21 mouse cellular contexts compared by ENCODE assay signal in genomic region chr13:32298456-32298855, GRCm38 (mm10). TPM values are rescaled to one million over a fixed set of nuclear protein-coding genes. Genes with fewer than 3 reads are reported as not detected.
DNase-seq lines count a peak whose midpoint lies in the region; ATAC-seq and TF ChIP-seq lines count a peak whose summit lies in the region.
"Had no signal": no experiment of that assay in that cellular context is flagged by ENCODE, and none has a peak within 500 bp of the region (broad histone marks: within the 10 kb centered on the region; RNA-seq: fewer than 3 reads in every experiment).

No protein-coding gene starts in this region.

- 0 out of 2 replicates have a peak, but pooled peaks have one; percentile 30 for ATAC-seq in forebrain, embryonic 13.5 days
- no peak; the same call in 1 of the 2 replicates for ATAC-seq in forebrain, embryonic 11.5 days (replicated peaks; ENCODE audit: low FRiP score)
- 0 out of 2 replicates have a peak, but pooled peaks have one; percentile 47 for ATAC-seq in limb, embryonic 12.5 days (ENCODE audit: insufficient number of reproducible peaks, insufficient read depth, low FRiP score, low TSS enrichment, low read depth)
- ATAC-seq in Patski: peak; percentile 39
- ATAC-seq: intestine, embryonic 15.5 days had no signal

- 7% methylated on average over 1 of the region's 1 CpGs for WGBS in forebrain, embryonic 13.5 days
- 13% methylated on average over 1 of the region's 1 CpGs for WGBS in forebrain, embryonic 11.5 days
- WGBS in limb, embryonic 12.5 days: 11% methylated on average over 1 of the region's 1 CpGs
- 13% methylated on average over 1 of the region's 1 CpGs for WGBS in limb, embryonic 10.5 days

- no peak overlapping the region for H3K27ac ChIP-seq in forebrain, embryonic 13.5 days
- no peak overlapping the region for H3K27ac ChIP-seq in forebrain, embryonic 11.5 days (ENCODE audit: low read depth, low read length)
- no peak overlapping the region for H3K27ac ChIP-seq in limb, embryonic 12.5 days
- no peak overlapping the region for H3K27ac ChIP-seq in limb, embryonic 10.5 days
- H3K27ac ChIP-seq: embryonic facial prominence, embryonic 13.5 days; hindbrain, embryonic 10.5 days; hindbrain, embryonic 14.5 days; intestine, embryonic 15.5 days had no signal

- H3K36me3 ChIP-seq in forebrain, embryonic 13.5 days (ENCODE audit: poor library complexity, severe bottlenecking): no peaks in the 10 kb centered on the region
- no peaks in the 10 kb centered on the region for H3K36me3 ChIP-seq in forebrain, embryonic 11.5 days (ENCODE audit: control insufficient read depth, insufficient read depth, low read length)
- H3K36me3 ChIP-seq in limb, embryonic 12.5 days: no peaks in the 10 kb centered on the region
- H3K36me3 ChIP-seq in limb, embryonic 10.5 days: no peaks in the 10 kb centered on the region
- H3K36me3 ChIP-seq in myocyte (ENCODE audit: control insufficient read depth, insufficient read depth): no peaks in the 10 kb centered on the region
- H3K36me3 ChIP-seq: embryonic facial prominence, embryonic 13.5 days; G1E; heart, embryonic 12.5 days; hindbrain, embryonic 10.5 days; intestine, embryonic 15.5 days had no signal

- 0 out of 2 replicates have a peak, but pooled peaks cover 4% of the 10 kb centered on the region for H3K4me1 ChIP-seq in forebrain, embryonic 13.5 days
- no peaks in the 10 kb centered on the region for H3K4me1 ChIP-seq in forebrain, embryonic 11.5 days (replicated peaks; ENCODE audit: control insufficient read depth, insufficient read depth, low read length)
- H3K4me1 ChIP-seq in limb, embryonic 12.5 days (replicated peaks): peaks cover 13% of the 10 kb centered on the region
- peaks cover 9% of the 10 kb centered on the region for H3K4me1 ChIP-seq in limb, embryonic 10.5 days
- H3K4me1 ChIP-seq: hindbrain, embryonic 10.5 days; intestine, embryonic 15.5 days had no signal

- no peak for TF ChIP-seq POLR2A in myocyte (IDR thresholded peaks at IDR 0.05; ENCODE audit: insufficient read length, low read depth)

- H3ac ChIP-seq in myocyte (ENCODE audit: control insufficient read depth, insufficient read length): no peak overlapping the region

- POLR2A ChIA-PET in Patski (lab: Charles Lee): interaction anchor here (1.1 kb wide), 1 partner anchor 32 kb away, joined by 3 read pairs; no protein-coding TSS in a partner anchor

- no peak for TF ChIP-seq CTCF in Patski (IDR thresholded peaks at IDR 0.05)

- H3K9me3 ChIP-seq in forebrain, embryonic 13.5 days (replicated peaks): no peaks in the 10 kb centered on the region
- H3K9me3 ChIP-seq in forebrain, embryonic 11.5 days (ENCODE audit: control insufficient read depth, low read length): no peaks in the 10 kb centered on the region
- H3K9me3 ChIP-seq in limb, embryonic 12.5 days: no peaks in the 10 kb centered on the region
- no peaks in the 10 kb centered on the region for H3K9me3 ChIP-seq in limb, embryonic 10.5 days (replicated peaks)
- H3K9me3 ChIP-seq: embryonic facial prominence, embryonic 13.5 days; G1E; heart, embryonic 12.5 days; hindbrain, embryonic 10.5 days; intestine, embryonic 15.5 days had no signal

- H3K4me3 ChIP-seq in forebrain, embryonic 13.5 days: no peak overlapping the region
- H3K4me3 ChIP-seq in forebrain, embryonic 11.5 days (ENCODE audit: low read depth, low read length): no peak overlapping the region
- no peak overlapping the region for H3K4me3 ChIP-seq in limb, embryonic 12.5 days (replicated peaks)
- H3K4me3 ChIP-seq in limb, embryonic 10.5 days: no peak overlapping the region
- H3K4me3 ChIP-seq in myocyte: no peak overlapping the region
- H3K4me3 ChIP-seq: embryonic facial prominence, embryonic 13.5 days; heart, embryonic 12.5 days; hindbrain, embryonic 10.5 days; intestine, embryonic 15.5 days had no signal

- no peak for DNase-seq in forebrain, embryonic 11.5 days (ENCODE audit: low spot score)
- no peak for DNase-seq in limb, embryonic 10.5 days (ENCODE audit: low spot score)
- DNase-seq in Patski (ENCODE audit: low read depth, low spot score): no peak
- no peak for DNase-seq in right cerebral cortex, adult 18-20 months
- DNase-seq in left cerebral cortex, adult 9 months (ENCODE audit: low spot score in 2 of 2): no peak
- DNase-seq: adrenal gland, adult 2 months; adrenal gland, postnatal 36 days; cerebellum, adult 11-12 months; cerebellum, adult 9-10 months; cerebellum, postnatal 36 days; gastrocnemius, postnatal 25 days; kidney, adult 18-20 months had no signal

- no peaks in the 10 kb centered on the region for H3K27me3 ChIP-seq in forebrain, embryonic 13.5 days
- H3K27me3 ChIP-seq in forebrain, embryonic 11.5 days (ENCODE audit: control insufficient read depth, insufficient read depth, low read length): no peaks in the 10 kb centered on the region
- H3K27me3 ChIP-seq in limb, embryonic 12.5 days: peaks cover 7% of the 10 kb centered on the region
- H3K27me3 ChIP-seq in limb, embryonic 10.5 days (ENCODE audit: low read depth, poor library complexity, severe bottlenecking): peaks cover 8% of the 10 kb centered on the region; the same call in 1 of the 2 replicates
- H3K27me3 ChIP-seq in Patski (no peaks in the 10 kb centered on the region), myocyte (ENCODE audit: control insufficient read depth, insufficient read depth, insufficient read length) (no peaks in the 10 kb centered on the region)
- H3K27me3 ChIP-seq: embryonic facial prominence, embryonic 13.5 days; heart, embryonic 12.5 days; intestine, embryonic 15.5 days had no signal

- H3K9ac ChIP-seq in forebrain, embryonic 13.5 days: no peak overlapping the region
- H3K9ac ChIP-seq in forebrain, embryonic 11.5 days (ENCODE audit: low read length): no peak overlapping the region
- no peak overlapping the region for H3K9ac ChIP-seq in limb, embryonic 12.5 days (replicated peaks)
- H3K9ac ChIP-seq: embryonic facial prominence, embryonic 13.5 days; heart, embryonic 12.5 days; hindbrain, embryonic 14.5 days; intestine, embryonic 15.5 days had no signal

- H3K4me2 ChIP-seq in forebrain, embryonic 13.5 days: no peak overlapping the region
- H3K4me2 ChIP-seq in forebrain, embryonic 11.5 days (ENCODE audit: low read depth, low read length, severe bottlenecking): no peak overlapping the region
- H3K4me2 ChIP-seq in limb, embryonic 12.5 days: no peak overlapping the region
- H3K4me2 ChIP-seq in myocyte (ENCODE audit: low read depth): peak overlapping the region; percentile 19
- H3K4me2 ChIP-seq: embryonic facial prominence, embryonic 13.5 days; heart, embryonic 12.5 days; hindbrain, embryonic 14.5 days; intestine, embryonic 15.5 days had no signal

- H3K79me2 ChIP-seq in myocyte (ENCODE audit: control insufficient read depth, insufficient read depth): no peaks in the 10 kb centered on the region

- CTCF ChIA-PET in Patski (lab: Charles Lee): interaction anchor here (0.6 to 2.4 kb wide), 5 partner anchors 9 to 213 kb away, joined by 3 to 12 read pairs (median 3); no protein-coding TSS in a partner anchor

- in situ Hi-C loops in Patski (cut with MboI; ENCODE audit: low pct_unique_long_range_greater_than_20kb): loop anchor here (10.0 kb wide), 1 partner anchor 494 kb away; the partner anchor contains the start of gene Foxc1

TF ChIP-seq in myocyte, 11 proteins besides CTCF, POLR2A, EP300 and RAD21:
- TF ChIP-seq TCF3 (IDR thresholded peaks at IDR 0.05; ENCODE audit: insufficient read length, low read depth) (no peak), MYOD1 (IDR thresholded peaks at IDR 0.05; ENCODE audit: control insufficient read depth in 1 of 3, insufficient read length in 2 of 3, low read depth in 2 of 3) (no peak), E2F4 (IDR thresholded peaks at IDR 0.05; ENCODE audit: insufficient read depth) (no peak), MYOG (IDR thresholded peaks at IDR 0.05; ENCODE audit: control insufficient read depth in 1 of 3, insufficient read depth in 1 of 3, insufficient read length in 2 of 3, low read depth in 2 of 3) (no peak), POLR2AphosphoS2 (IDR thresholded peaks at IDR 0.05; ENCODE audit: insufficient read length, low read depth) (no peak), MAX (IDR thresholded peaks at IDR 0.05; ENCODE audit: low read depth) (no peak), TCF12 (IDR thresholded peaks at IDR 0.05; ENCODE audit: insufficient read depth, poor library complexity, severe bottlenecking) (no peak), USF1 (IDR thresholded peaks at IDR 0.05; ENCODE audit: low read depth) (no peak), CEBPB (IDR thresholded peaks at IDR 0.05; ENCODE audit: insufficient read depth, poor library complexity, severe bottlenecking) (no peak), SRF (IDR thresholded peaks at IDR 0.05; ENCODE audit: control insufficient read depth, insufficient read length, low read depth) (no peak), REST (IDR thresholded peaks at IDR 0.05; ENCODE audit: insufficient read depth, insufficient read length) (no peak)
TF ChIP-seq in myocyte: peak in this region for 0.

RNA-seq across cellular contexts. Expression of gene Gmds, which starts 40.1 kb away (rescaled TPM):
- polyA plus RNA-seq in forebrain, embryonic 13.5 days (2015; fragmentation: Nextera tagmentation; extraction: Ambion mirVana): 27.0 and 28.5 TPM in 2 replicates
- 30.9 and 31.5 TPM in 2 replicates for polyA plus RNA-seq in forebrain, embryonic 11.5 days (2014; fragmentation: Nextera tagmentation; extraction: Ambion mirVana)
- polyA plus RNA-seq in limb, embryonic 12.5 days (2016; fragmentation: Nextera tagmentation; extraction: Ambion mirVana): 37.3 and 39.7 TPM in 2 replicates
- 19.6 and 22.9 TPM in 2 replicates for polyA plus RNA-seq in limb, embryonic 10.5 days (2016; fragmentation: Nextera tagmentation; extraction: Ambion mirVana)
- polyA plus RNA-seq in Patski (2021) (53.3 TPM), myocyte (2012; fragmentation: generic; extraction: Trizol) (13.1 TPM)
